Mouse (Mus musculus) lung, embryonic 14.5 days (tissue): Measurements from ENCODE around the gene Gm11985. TPM values are rescaled to one million over a fixed set of nuclear protein-coding genes. Genes with fewer than 3 reads are reported as not detected.

Experiments
- ATAC-seq: fragments of 200-750 bp; cut with Nextera tagmentation; 2 replicates; pipeline ENCODE4 v1.8.0; 2017; ENCODE audit warnings: mild to moderate bottlenecking, moderate TSS enrichment, moderate library complexity; ENCODE audit not compliant: insufficient read depth
- DNase-seq: peaks from one replicate; pipeline ENCODE4 v3.0.0-alpha.2; 2015
- H3K27ac ChIP-seq: fragments of 300-500 bp; sonication (generic); 2 replicates; pipeline ENCODE4 v1.5.1; 2014; ENCODE audit warnings: low read depth, mild to moderate bottlenecking, moderate library complexity
- H3K27me3 ChIP-seq: fragments of 300-500 bp; sonication (generic); 2 replicates; pipeline ENCODE4 v1.6.1; 2014; ENCODE audit warnings: low read length, control low read depth; ENCODE audit not compliant: insufficient read depth
- H3K36me3 ChIP-seq: fragments of 300-500 bp; sonication (generic); 2 replicates; pipeline ENCODE4 v1.6.1; 2014; ENCODE audit warnings: control low read depth; ENCODE audit not compliant: insufficient read depth
- H3K4me1 ChIP-seq: fragments of 300-500 bp; sonication (generic); 2 replicates; pipeline ENCODE4 v1.6.1; 2014; ENCODE audit warnings: antibody characterized with exemption, control low read depth; ENCODE audit not compliant: insufficient read depth
- H3K4me2 ChIP-seq: fragments of 300-500 bp; sonication (generic); 2 replicates; pipeline ENCODE4 v1.6.1; 2014; ENCODE audit warnings: mild to moderate bottlenecking
- H3K4me3 ChIP-seq: fragments of 300-500 bp; sonication (generic); 2 replicates; pipeline ENCODE4 v1.5.1; 2014; ENCODE audit warnings: low read depth, low read length
- H3K9ac ChIP-seq: fragments of 300-500 bp; sonication (generic); 2 replicates; pipeline ENCODE4 v1.6.1; 2014
- H3K9me3 ChIP-seq: fragments of 300-500 bp; sonication (generic); 2 replicates; pipeline ENCODE4 v1.6.1; 2016; ENCODE audit warnings: low read depth, low read length, control low read depth
- CTCF ChIP-seq: IDR thresholded peaks from 2 replicates; pipeline ENCODE4 v1.5.1; 2016; ENCODE audit warnings: antibody characterized with exemption, low read depth
- WGBS: fragments of 180-500 bp; shearing (Covaris S2); extraction: QIAGEN DNeasy Blood & Tissue Kit; methylation state at CpG from one replicate; pipeline ENCODE4 v1.1.7; 2014; 5-methylcytosine and 5-hydroxymethylcytosine counted together
- polyA plus RNA-seq: library from polyadenylated mRNA; unstranded; fragments of >200 nt; fragmentation: Nextera tagmentation; extraction: Ambion mirVana; gene quantifications from 2 replicates; pipeline ENCODE4 v1.2.1, GENCODE M21; 2014

Gm11985 gene
- polyA plus RNA-seq, 1 experiment from 2014 or later, result not detected

GRCm38 (mm10) chr11:7178724-7179123, 9.6 kb downstream of the Gm11985 start:
- no peak for TF ChIP-seq CTCF
- no peak overlapping the region for H3K4me2 ChIP-seq
- no peaks in the 10 kb centered on the region for H3K27me3 ChIP-seq
- ATAC-seq, result no peak
- no peak overlapping the region; the same call in 1 of the 2 replicates for H3K27ac ChIP-seq
- no peaks in the 10 kb centered on the region for H3K36me3 ChIP-seq
- H3K9me3 ChIP-seq, result no peaks in the 10 kb centered on the region
- no peaks in the 10 kb centered on the region for H3K4me1 ChIP-seq
- 56% methylated on average over 4 of the region's 4 CpGs for WGBS
- H3K9ac ChIP-seq, result no peak overlapping the region
- no peak overlapping the region for H3K4me3 ChIP-seq
- DNase-seq, result no peak

GRCm38 (mm10) chr11:7173664-7174063, 14.7 kb downstream of the Gm11985 start:
- 55% methylated on average over 6 of the region's 6 CpGs for WGBS
- H3K4me1 ChIP-seq, result no peaks in the 10 kb centered on the region
- H3K27me3 ChIP-seq, result no peaks in the 10 kb centered on the region
- no peaks in the 10 kb centered on the region for H3K36me3 ChIP-seq
- peak overlapping the region; percentile 31 for H3K27ac ChIP-seq
- no peak overlapping the region for H3K4me3 ChIP-seq
- DNase-seq, result peak; percentile 73
- H3K4me2 ChIP-seq, result no peak overlapping the region
- H3K9ac ChIP-seq, result no peak overlapping the region
- ATAC-seq, result peak; percentile 77
- TF ChIP-seq CTCF, result no peak
- no peaks in the 10 kb centered on the region for H3K9me3 ChIP-seq

- no peak for DNase-seq
- no peak overlapping the region for H3K4me2 ChIP-seq
- H3K9me3 ChIP-seq, result no peaks in the 10 kb centered on the region
- H3K27me3 ChIP-seq, result no peaks in the 10 kb centered on the region
- no peak for ATAC-seq
- no peak overlapping the region for H3K27ac ChIP-seq
- H3K9ac ChIP-seq, result no peak overlapping the region
- WGBS, result 81% methylated on average over 1 of the region's 1 CpGs
- no peak overlapping the region for H3K4me3 ChIP-seq
- H3K4me1 ChIP-seq, result no peaks in the 10 kb centered on the region
- no peak for TF ChIP-seq CTCF
- no peaks in the 10 kb centered on the region for H3K36me3 ChIP-seq
Measured at GRCm38 (mm10) chr11:7169645-7170044, 18.7 kb downstream of the Gm11985 start.

GRCm38 (mm10) chr11:7164416-7164815, 24.0 kb downstream of the Gm11985 start:
- Histone ChIP-seq H3K27me3 (no peaks in the 10 kb centered on the region), H3K9me3 (no peaks in the 10 kb centered on the region), H3K4me3 (no peak overlapping the region), H3K9ac (no peak overlapping the region), H3K4me1 (no peaks in the 10 kb centered on the region), H3K4me2 (no peak overlapping the region), H3K27ac (no peak overlapping the region), H3K36me3 (no peaks in the 10 kb centered on the region)
- no peak for ATAC-seq
- no peak for TF ChIP-seq CTCF
- DNase-seq, result no peak
- WGBS, result 77% methylated on average over 4 of the region's 4 CpGs

- Histone ChIP-seq H3K9ac (no peak overlapping the region), H3K4me1 (no peaks in the 10 kb centered on the region), H3K36me3 (no peaks in the 10 kb centered on the region), H3K27me3 (no peaks in the 10 kb centered on the region), H3K4me2 (no peak overlapping the region), H3K9me3 (no peaks in the 10 kb centered on the region), H3K4me3 (no peak overlapping the region), H3K27ac (no peak overlapping the region)
- ATAC-seq (peak; percentile 39; the same call in 1 of the 2 replicates), DNase-seq (peak; percentile 78)
- WGBS, result 75% methylated on average over 8 of the region's 8 CpGs
- TF ChIP-seq CTCF, result peak; percentile 91
Measured at GRCm38 (mm10) chr11:7161502-7162174, 26.7 kb downstream of the Gm11985 start.

- H3K27me3 ChIP-seq, result no peaks in the 10 kb centered on the region
- ATAC-seq, result peak; percentile 62; the same call in 1 of the 2 replicates
- H3K4me2 ChIP-seq, result no peak overlapping the region
- peak; percentile 63 for DNase-seq
- WGBS, result 25% methylated on average over 4 of the region's 4 CpGs
- H3K27ac ChIP-seq, result peak overlapping the region; percentile 65; the same call in 1 of the 2 replicates
- no peaks in the 10 kb centered on the region for H3K36me3 ChIP-seq
- TF ChIP-seq CTCF, result no peak
- no peaks in the 10 kb centered on the region for H3K9me3 ChIP-seq
- no peaks in the 10 kb centered on the region for H3K4me1 ChIP-seq
- H3K9ac ChIP-seq, result no peak overlapping the region
- H3K4me3 ChIP-seq, result no peak overlapping the region
Measured at GRCm38 (mm10) chr11:7160637-7161101, 27.7 kb downstream of the Gm11985 start.

GRCm38 (mm10) chr11:7160146-7160545, 28.2 kb downstream of the Gm11985 start:
- H3K27ac ChIP-seq, result peak overlapping the region; percentile 65
- WGBS, result 36% methylated on average over 6 of the region's 6 CpGs
- no peak overlapping the region for H3K4me2 ChIP-seq
- no peaks in the 10 kb centered on the region for H3K9me3 ChIP-seq
- H3K4me1 ChIP-seq, result no peaks in the 10 kb centered on the region
- H3K4me3 ChIP-seq, result no peak overlapping the region
- DNase-seq (no peak), ATAC-seq (peak; percentile 23; the same call in 1 of the 2 replicates)
- H3K36me3 ChIP-seq, result no peaks in the 10 kb centered on the region
- TF ChIP-seq CTCF, result no peak
- H3K9ac ChIP-seq, result no peak overlapping the region
- no peaks in the 10 kb centered on the region for H3K27me3 ChIP-seq
